In genomic region chr16:76242850-76243249, GRCm38 (mm10) we compare ENCODE assay signal across 12 mouse cellular contexts.
A peak's percentile ranks its signal among the peaks of the same experiment; 100 is the strongest.
DNase-seq lines count a peak whose midpoint lies in the region; ATAC-seq and TF ChIP-seq lines count a peak whose summit lies in the region.
"Had no signal": no experiment of that assay in that cellular context is flagged by ENCODE, and none has a peak within 500 bp of the region (broad histone marks: within the 10 kb centered on the region; RNA-seq: fewer than 3 reads in every experiment).

No protein-coding gene starts in this region.

- TF ChIP-seq CTCF in lung, postnatal 0 days (IDR thresholded peaks at IDR 0.05), result peak; percentile 34; the same call in 1 of the 2 replicates

- ATAC-seq in kidney, embryonic 14.5 days (ENCODE audit: low FRiP score, low TSS enrichment), result no peak
- peak; percentile 97 for ATAC-seq in intestine, embryonic 16.5 days
- peak; percentile 86 for ATAC-seq in lung, postnatal 0 days
- ATAC-seq in midbrain, embryonic 15.5 days (replicated peaks), result no peak

- no peak overlapping the region for H3K4me3 ChIP-seq in kidney, embryonic 14.5 days (ENCODE audit: low read length)
- H3K4me3 ChIP-seq in intestine, embryonic 16.5 days (ENCODE audit: low read length), result no peak overlapping the region
- no peak overlapping the region for H3K4me3 ChIP-seq in lung, postnatal 0 days (ENCODE audit: low read depth, low read length)
- H3K4me3 ChIP-seq in midbrain, embryonic 15.5 days, result no peak overlapping the region
- H3K4me3 ChIP-seq: layer of hippocampus, adult 2 months; limb, embryonic 12.5 days; midbrain, embryonic 12.5 days had no signal

- no peak overlapping the region for H3K9ac ChIP-seq in kidney, embryonic 14.5 days (ENCODE audit: low read depth, low read length)
- H3K9ac ChIP-seq in intestine, embryonic 16.5 days (ENCODE audit: low read depth, low read length), result no peak overlapping the region
- no peak overlapping the region for H3K9ac ChIP-seq in lung, postnatal 0 days (replicated peaks; ENCODE audit: low read depth)
- H3K9ac ChIP-seq in midbrain, embryonic 15.5 days, result no peak overlapping the region
- H3K9ac ChIP-seq: limb, embryonic 12.5 days; midbrain, embryonic 12.5 days had no signal

- H3K9me3 ChIP-seq in kidney, embryonic 14.5 days (ENCODE audit: control insufficient read depth, low read length), result no peaks in the 10 kb centered on the region
- no peaks in the 10 kb centered on the region for H3K9me3 ChIP-seq in intestine, embryonic 16.5 days (ENCODE audit: control insufficient read depth, low read length)
- H3K9me3 ChIP-seq in lung, postnatal 0 days (ENCODE audit: low read length), result no peaks in the 10 kb centered on the region
- no peaks in the 10 kb centered on the region for H3K9me3 ChIP-seq in midbrain, embryonic 15.5 days
- H3K9me3 ChIP-seq: limb, embryonic 12.5 days; midbrain, embryonic 12.5 days had no signal

- no peaks in the 10 kb centered on the region for H3K36me3 ChIP-seq in kidney, embryonic 14.5 days (ENCODE audit: control insufficient read depth, insufficient read depth, low read length)
- H3K36me3 ChIP-seq in intestine, embryonic 16.5 days (ENCODE audit: control insufficient read depth, insufficient read depth, low read length), result no peaks in the 10 kb centered on the region
- H3K36me3 ChIP-seq in lung, postnatal 0 days (ENCODE audit: insufficient read depth, low read length), result no peaks in the 10 kb centered on the region
- no peaks in the 10 kb centered on the region for H3K36me3 ChIP-seq in midbrain, embryonic 15.5 days (replicated peaks)
- H3K36me3 ChIP-seq: limb, embryonic 12.5 days; midbrain, embryonic 12.5 days had no signal

- TF ChIP-seq EP300 in lung, postnatal 0 days (IDR thresholded peaks at IDR 0.05), result peak; percentile 48

- WGBS in kidney, embryonic 14.5 days, result 85% methylated on average over 2 of the region's 2 CpGs
- 87% methylated on average over 2 of the region's 2 CpGs for WGBS in intestine, embryonic 16.5 days
- 94% methylated on average over 2 of the region's 2 CpGs for WGBS in lung, postnatal 0 days
- 90% methylated on average over 2 of the region's 2 CpGs for WGBS in midbrain, embryonic 15.5 days

- no peak overlapping the region for H3K4me2 ChIP-seq in kidney, embryonic 14.5 days (replicated peaks; ENCODE audit: low read depth, low read length)
- no peak overlapping the region for H3K4me2 ChIP-seq in intestine, embryonic 16.5 days (ENCODE audit: low read depth, low read length)
- H3K4me2 ChIP-seq in lung, postnatal 0 days (replicated peaks; ENCODE audit: low read depth, low read length), result no peak overlapping the region
- H3K4me2 ChIP-seq in midbrain, embryonic 15.5 days, result no peak overlapping the region
- H3K4me2 ChIP-seq: limb, embryonic 12.5 days; midbrain, embryonic 12.5 days had no signal

- peak; percentile 81 for DNase-seq in kidney, adult 11 months
- DNase-seq in brain, adult 2 months (ENCODE audit: low read depth, low spot score), result peak; percentile 55
- DNase-seq in lung, postnatal 0 days (ENCODE audit: low spot score), result peak; percentile 77
- no peak for DNase-seq in gastrocnemius, adult 8-10 months (ENCODE audit: low spot score in 2 of 2)
- no peak for DNase-seq in retina, postnatal 1 day
- DNase-seq: thymus, postnatal 4 days had no signal

- no peaks in the 10 kb centered on the region for H3K4me1 ChIP-seq in kidney, embryonic 14.5 days (ENCODE audit: control insufficient read depth, insufficient read depth, low read length)
- no peaks in the 10 kb centered on the region for H3K4me1 ChIP-seq in intestine, embryonic 16.5 days (ENCODE audit: control insufficient read depth, insufficient read depth, low read length)
- H3K4me1 ChIP-seq in lung, postnatal 0 days (ENCODE audit: insufficient read depth, low read depth, low read length), result no peaks in the 10 kb centered on the region
- H3K4me1 ChIP-seq in midbrain, embryonic 15.5 days, result no peaks in the 10 kb centered on the region
- H3K4me1 ChIP-seq: midbrain, embryonic 12.5 days had no signal

- H3K27me3 ChIP-seq in kidney, embryonic 14.5 days (ENCODE audit: control insufficient read depth, insufficient read depth, low read length), result no peaks in the 10 kb centered on the region
- no peaks in the 10 kb centered on the region for H3K27me3 ChIP-seq in intestine, embryonic 16.5 days (replicated peaks; ENCODE audit: control insufficient read depth, insufficient read depth, low read length)
- H3K27me3 ChIP-seq in lung, postnatal 0 days (replicated peaks; ENCODE audit: insufficient read depth, low read length), result no peaks in the 10 kb centered on the region
- H3K27me3 ChIP-seq in midbrain, embryonic 15.5 days (replicated peaks), result no peaks in the 10 kb centered on the region
- H3K27me3 ChIP-seq: limb, embryonic 12.5 days; midbrain, embryonic 12.5 days had no signal

- H3K27ac ChIP-seq in kidney, embryonic 14.5 days (ENCODE audit: low read depth, low read length), result no peak overlapping the region
- H3K27ac ChIP-seq in intestine, embryonic 16.5 days (ENCODE audit: low read length), result no peak overlapping the region
- H3K27ac ChIP-seq in lung, postnatal 0 days (ENCODE audit: low read length), result no peak overlapping the region
- no peak overlapping the region for H3K27ac ChIP-seq in midbrain, embryonic 15.5 days
- H3K27ac ChIP-seq: layer of hippocampus, adult 2 months; limb, embryonic 12.5 days; midbrain, embryonic 12.5 days had no signal

Comparison
In these comparisons a context has a peak if more than half of its experiments do, and no peak if none do; other contexts are left out.
1. DNase-seq: peak in kidney, adult 11 months (single experiment), brain, adult 2 months (single experiment) and lung, postnatal 0 days (single experiment); none in gastrocnemius, adult 8-10 months (0 of 2) and retina, postnatal 1 day (single experiment).
2. ATAC-seq: peak in intestine, embryonic 16.5 days (single experiment) and lung, postnatal 0 days (single experiment); none in kidney, embryonic 14.5 days (single experiment) and midbrain, embryonic 15.5 days (single experiment).